Mouse (Mus musculus): Measurements from ENCODE around the gene Slc35b2. TPM values are rescaled to one million over a fixed set of nuclear protein-coding genes. Genes with fewer than 3 reads are reported as not detected.

Gene Slc35b2
- polyA plus RNA-seq, 1 experiment from 2014 or later: 95.3 TPM

- H3K4me3 ChIP-seq (replicated peaks): peak overlapping the region; percentile 87
- H3K4me2 ChIP-seq (replicated peaks): peak overlapping the region; percentile 68
- ATAC-seq: no peak
- no peak overlapping the region; the same call in 1 of the 2 replicates for H3K9ac ChIP-seq (replicated peaks)
- 75% methylated on average over 5 of the region's 5 CpGs for WGBS
- peaks cover 50% of the 10 kb centered on the region for H3K27me3 ChIP-seq
- peaks cover 72% of the 10 kb centered on the region for H3K4me1 ChIP-seq (replicated peaks)
- H3K9me3 ChIP-seq: no peaks in the 10 kb centered on the region
- H3K27ac ChIP-seq: no peak overlapping the region
- peaks cover 35% of the 10 kb centered on the region for H3K36me3 ChIP-seq
Measured at GRCm38 (mm10) chr17:45547461-45548190, 16.0 kb upstream of the Slc35b2 start.

DNA sequence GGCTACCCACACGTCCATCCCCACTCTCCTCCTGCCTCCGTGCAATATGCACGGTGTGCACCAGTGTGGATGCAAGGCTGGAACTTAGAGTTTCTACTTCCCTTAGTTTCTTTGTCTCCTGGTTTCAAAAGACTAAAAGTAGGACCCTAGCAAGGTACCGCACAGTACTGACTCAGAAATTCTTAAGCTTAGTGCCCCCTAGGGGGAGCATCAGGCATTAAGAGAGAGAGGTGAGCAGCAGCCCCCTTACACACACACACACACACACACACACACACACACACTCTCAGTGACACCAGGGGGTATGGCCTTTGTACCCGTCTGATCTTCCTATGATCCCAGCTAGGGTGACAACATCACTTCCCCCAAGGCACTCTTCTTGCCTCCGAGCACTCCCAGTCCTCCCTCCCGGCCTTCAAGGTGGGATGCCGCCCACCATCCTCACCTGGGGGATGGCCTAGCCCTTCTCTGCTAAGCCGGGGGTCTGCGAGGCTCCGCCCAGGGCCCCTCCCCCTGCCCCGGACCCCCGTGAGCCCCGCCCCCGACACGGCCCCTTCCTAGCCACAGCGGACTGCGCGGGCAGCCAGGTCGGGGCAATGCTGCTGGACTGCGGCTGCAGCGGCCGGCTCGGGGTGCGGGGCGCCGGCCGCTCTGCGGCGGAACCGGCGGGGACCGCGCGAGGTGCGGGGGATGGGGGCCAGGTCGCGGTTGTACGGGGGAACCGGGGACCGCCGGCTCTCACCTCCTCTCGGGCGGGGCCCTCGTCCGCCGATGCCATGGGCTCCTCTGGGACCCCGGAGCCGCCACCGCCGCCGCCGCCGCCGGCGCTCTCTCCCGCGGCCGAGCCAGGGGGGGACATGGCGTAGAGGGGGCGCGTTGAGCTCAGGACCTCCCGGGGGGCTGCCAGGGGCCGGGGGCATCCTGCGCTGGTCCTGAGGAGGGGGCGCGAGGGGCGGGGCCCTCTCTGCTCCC lies 14.8 kb upstream of the Slc35b2 start:
- Histone ChIP-seq H3K27me3 (peaks cover 41% of the 10 kb centered on the region), H3K9me3 (no peaks in the 10 kb centered on the region), H3K27ac (peak overlapping the region; percentile 96), H3K36me3 (peaks cover 32% of the 10 kb centered on the region), H3K9ac (replicated peaks) (peak overlapping the region; percentile 99), H3K4me3 (replicated peaks) (peak overlapping the region; percentile 87), H3K4me2 (replicated peaks) (peak overlapping the region; percentile 68), H3K4me1 (replicated peaks) (peaks cover 63% of the 10 kb centered on the region)
- WGBS: 2% methylated on average over 43 of the region's 68 CpGs
- ATAC-seq: peak; percentile 74

DNA sequence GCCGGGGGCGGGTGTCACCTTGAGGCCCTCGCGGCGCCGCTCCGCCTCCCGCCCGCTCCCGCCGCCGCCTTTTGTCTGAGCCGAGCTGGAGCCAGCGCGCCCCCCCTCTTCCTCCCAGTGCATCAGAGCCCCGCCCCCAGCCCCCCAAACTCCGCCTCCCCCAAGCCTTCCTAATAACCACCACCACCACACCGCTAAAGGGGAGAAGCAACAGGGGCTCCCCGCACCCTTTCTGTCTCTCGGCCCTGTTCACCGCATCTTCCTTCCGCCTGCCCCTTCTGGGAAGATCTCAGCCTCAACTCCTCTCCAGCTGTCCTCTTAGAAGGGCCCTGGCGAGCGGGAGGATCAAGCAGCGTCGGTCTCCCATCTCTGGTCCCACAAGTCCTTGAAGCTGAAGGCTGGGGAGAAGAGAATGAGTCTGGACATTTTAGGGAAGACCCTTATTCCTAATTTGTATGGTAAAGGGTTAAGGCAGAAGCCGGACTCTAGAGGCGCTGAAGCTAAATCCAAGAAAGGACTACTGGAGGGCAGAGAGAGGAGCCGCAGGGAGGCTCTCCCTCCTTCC lies 14.0 kb upstream of the Slc35b2 start, which contains the start of gene Tmem151b:
Gene Tmem151b (minus strand): TSS at position 61 of the 565 bp plus-strand sequence.
- peak within 1 kb of the TSS; percentile 99 for H3K9ac ChIP-seq (replicated peaks)
- 0% methylated on average over 18 of the region's 29 CpGs for WGBS
- peaks cover 23% of the 10 kb centered on the region for H3K36me3 ChIP-seq
- no peaks in the 10 kb centered on the region for H3K9me3 ChIP-seq
- peaks cover 35% of the 10 kb centered on the region for H3K27me3 ChIP-seq
- H3K4me3 ChIP-seq (replicated peaks): peak within 1 kb of the TSS; percentile 87
- H3K27ac ChIP-seq: peak within 1 kb of the TSS; percentile 96
- ATAC-seq: peak; percentile 31
- H3K4me2 ChIP-seq (replicated peaks): peak within 1 kb of the TSS; percentile 68
- H3K4me1 ChIP-seq (replicated peaks): peaks cover 55% of the 10 kb centered on the region

DNA sequence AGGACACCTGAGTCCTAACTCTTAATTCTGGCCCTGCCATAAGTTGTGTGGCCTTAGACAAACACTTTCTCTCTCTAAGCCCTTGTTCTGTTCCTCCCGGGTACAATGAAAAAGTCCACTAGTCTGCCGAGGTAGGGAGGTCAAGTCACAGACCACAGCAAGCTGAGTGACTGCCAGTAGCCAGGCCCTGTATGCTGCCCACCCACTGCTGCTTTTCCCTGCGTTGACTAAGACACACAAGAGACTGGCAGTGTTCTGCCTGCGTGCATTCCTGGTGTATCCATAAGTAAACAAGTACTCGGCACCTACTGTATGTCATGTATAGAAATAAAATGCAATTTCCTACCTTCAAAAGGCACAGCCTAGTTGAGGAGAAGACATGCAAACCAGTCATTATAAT lies 13.4 kb upstream of the Slc35b2 start:
- no peaks in the 10 kb centered on the region for H3K9me3 ChIP-seq
- 28% methylated on average over 5 of the region's 5 CpGs for WGBS
- peaks cover 53% of the 10 kb centered on the region for H3K4me1 ChIP-seq (replicated peaks)
- H3K4me3 ChIP-seq (replicated peaks): peak overlapping the region; percentile 87
- H3K27me3 ChIP-seq: peaks cover 30% of the 10 kb centered on the region
- H3K36me3 ChIP-seq: peaks cover 17% of the 10 kb centered on the region
- peak overlapping the region; percentile 68 for H3K4me2 ChIP-seq (replicated peaks)
- peak overlapping the region; percentile 99; the same call in 1 of the 2 replicates for H3K9ac ChIP-seq (replicated peaks)
- ATAC-seq: no peak; the same call in 1 of the 2 replicates
- H3K27ac ChIP-seq: no peak overlapping the region

DNA sequence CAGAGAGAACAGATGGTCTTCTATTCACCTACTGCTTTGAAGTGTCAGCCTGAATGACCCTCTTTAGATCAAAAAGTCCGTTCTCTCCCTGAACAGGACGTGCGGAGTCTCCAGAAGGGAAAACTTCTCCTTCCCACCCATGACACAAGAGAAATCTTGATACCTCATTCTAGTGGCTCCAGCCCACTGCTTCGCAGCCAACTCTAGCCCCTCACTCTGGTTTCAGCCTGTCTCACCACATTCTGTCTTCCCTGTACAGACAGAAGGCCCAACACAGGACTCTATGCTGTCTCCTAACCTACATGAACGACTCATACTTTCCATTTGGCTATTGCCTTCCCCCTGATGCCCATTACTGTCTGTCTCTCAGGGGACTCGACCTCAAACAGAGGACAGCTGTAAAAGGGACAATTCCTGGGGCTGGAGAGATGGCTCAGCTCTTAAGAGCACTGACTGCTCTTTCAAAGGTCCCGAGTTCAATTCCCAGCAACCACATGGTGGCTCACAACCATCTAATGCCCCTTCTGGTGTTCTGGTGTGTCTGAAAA lies 12.4 kb upstream of the Slc35b2 start:
- Histone ChIP-seq H3K27me3 (peaks cover 20% of the 10 kb centered on the region), H3K4me1 (replicated peaks) (peaks cover 51% of the 10 kb centered on the region), H3K27ac (peak overlapping the region; percentile 31; the same call in 1 of the 2 replicates), H3K4me2 (replicated peaks) (no peak overlapping the region), H3K9me3 (no peaks in the 10 kb centered on the region), H3K36me3 (peaks cover 7% of the 10 kb centered on the region), H3K9ac (replicated peaks) (no peak overlapping the region), H3K4me3 (replicated peaks) (no peak overlapping the region)
- WGBS: 42% methylated on average over 7 of the region's 7 CpGs
- no peak for ATAC-seq

GRCm38 (mm10) chr17:45551816-45552451 lies 11.7 kb upstream of the Slc35b2 start:
- Histone ChIP-seq H3K36me3 (peaks cover 1% of the 10 kb centered on the region), H3K27me3 (peaks cover 20% of the 10 kb centered on the region), H3K4me2 (replicated peaks) (0 out of 2 replicates have a peak overlapping the region, but pooled peaks have one; percentile 5), H3K27ac (no peak overlapping the region), H3K9me3 (no peaks in the 10 kb centered on the region), H3K4me3 (replicated peaks) (no peak overlapping the region), H3K4me1 (replicated peaks) (peaks cover 54% of the 10 kb centered on the region), H3K9ac (replicated peaks) (no peak overlapping the region)
- ATAC-seq: peak; percentile 16; the same call in 1 of the 2 replicates
- 4% methylated on average over 8 of the region's 8 CpGs for WGBS

DNA sequence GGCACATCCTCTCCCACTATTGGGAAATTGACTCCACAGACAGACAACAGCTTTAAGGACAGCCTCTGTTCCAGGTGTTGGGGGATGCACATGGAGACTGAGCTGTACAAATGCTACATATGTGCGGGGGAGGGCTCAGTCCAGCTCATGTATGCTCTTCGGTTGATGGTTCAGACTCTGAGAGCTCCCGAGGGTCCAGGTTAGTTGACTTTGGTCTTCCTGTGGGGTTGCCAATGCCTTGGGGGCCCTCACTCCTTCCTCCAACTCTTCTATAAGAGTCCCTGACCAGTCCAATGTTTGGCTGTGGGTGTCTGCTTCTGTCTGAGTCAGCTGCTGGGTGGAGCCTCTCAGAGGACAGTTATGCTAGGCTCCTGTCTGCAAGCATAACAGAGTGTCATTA lies 10.6 kb upstream of the Slc35b2 start:
- 81% methylated on average over 3 of the region's 3 CpGs for WGBS
- Histone ChIP-seq H3K4me3 (replicated peaks) (no peak overlapping the region), H3K27me3 (peaks cover 13% of the 10 kb centered on the region), H3K4me1 (replicated peaks) (peaks cover 47% of the 10 kb centered on the region), H3K36me3 (no peaks in the 10 kb centered on the region), H3K9ac (replicated peaks) (no peak overlapping the region), H3K27ac (no peak overlapping the region), H3K9me3 (no peaks in the 10 kb centered on the region), H3K4me2 (replicated peaks) (no peak overlapping the region)
- ATAC-seq: no peak

GRCm38 (mm10) chr17:45554420-45554819 lies 9.3 kb upstream of the Slc35b2 start:
- ATAC-seq: no peak
- Histone ChIP-seq H3K36me3 (no peaks in the 10 kb centered on the region), H3K9ac (replicated peaks) (no peak overlapping the region), H3K4me2 (replicated peaks) (no peak overlapping the region), H3K27me3 (peaks cover 12% of the 10 kb centered on the region), H3K4me3 (replicated peaks) (no peak overlapping the region), H3K4me1 (replicated peaks) (peaks cover 43% of the 10 kb centered on the region), H3K9me3 (no peaks in the 10 kb centered on the region), H3K27ac (no peak overlapping the region)
- WGBS: 57% methylated on average over 1 of the region's 1 CpGs

DNA sequence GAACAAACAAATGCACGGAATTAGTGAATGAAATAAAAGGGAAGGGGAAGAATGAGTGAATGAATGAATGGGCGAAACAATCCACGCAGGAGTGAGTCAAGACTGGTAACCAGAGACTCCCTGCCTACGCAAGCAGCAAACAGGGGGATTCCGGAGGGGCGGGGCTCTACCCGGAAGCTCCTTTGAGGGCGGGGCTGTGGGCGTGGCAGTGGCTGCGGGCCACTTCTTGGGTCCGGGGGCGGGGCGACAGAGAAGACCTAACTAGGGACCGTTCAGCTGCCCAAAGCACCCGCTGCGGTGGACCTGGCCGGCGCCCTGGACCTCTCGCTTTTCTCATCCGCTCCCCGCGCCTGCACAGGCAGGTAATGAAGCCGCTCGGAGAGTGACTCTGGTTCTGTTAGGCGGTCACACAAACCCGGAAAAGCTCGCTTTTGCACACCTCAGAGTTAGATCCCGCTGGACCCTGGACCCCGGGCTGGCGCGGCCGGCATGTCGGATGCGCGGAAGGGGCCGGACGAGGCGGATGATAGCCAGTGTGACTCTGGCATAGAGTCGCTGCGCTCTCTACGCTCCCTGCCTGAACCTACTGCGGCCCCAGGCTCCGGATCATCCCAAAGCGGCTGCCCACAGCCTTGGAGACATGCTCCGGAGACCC lies 8.1 kb upstream of the Slc35b2 start, which contains the start of gene Nfkbie:
Gene Nfkbie (plus strand): TSS at position 252 of the 655 bp plus-strand sequence.
- 0 out of 2 replicates have a peak within 1 kb of the TSS, but pooled peaks have one; percentile 21 for H3K27ac ChIP-seq
- peak; percentile 72 for ATAC-seq
- under 1% methylated on average over 45 of the region's 45 CpGs for WGBS

DNA sequence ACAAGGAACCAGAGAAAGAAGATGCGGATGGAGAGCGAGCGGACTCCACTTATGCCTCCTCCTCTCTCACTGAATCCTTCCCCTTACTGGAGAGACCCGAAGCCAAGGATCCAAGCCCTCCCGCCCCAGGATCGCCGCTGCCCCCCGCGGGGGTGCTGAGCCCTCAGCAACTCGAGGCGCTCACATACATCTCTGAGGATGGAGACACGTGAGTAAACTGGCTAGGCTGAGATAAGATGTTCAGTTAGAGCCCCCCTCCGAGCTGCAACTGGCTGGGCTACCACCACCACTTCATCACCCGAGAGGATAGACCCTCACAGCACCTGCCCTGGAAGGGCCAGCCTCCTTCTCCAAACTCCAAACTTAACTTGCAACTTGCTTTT lies 7.6 kb upstream of the Slc35b2 start:
- H3K4me3 ChIP-seq (replicated peaks): peak overlapping the region; percentile 67
- no peak for ATAC-seq
- no peaks in the 10 kb centered on the region for H3K36me3 ChIP-seq
- H3K27ac ChIP-seq: no peak overlapping the region
- no peaks in the 10 kb centered on the region for H3K9me3 ChIP-seq
- H3K27me3 ChIP-seq: peaks cover 12% of the 10 kb centered on the region
- peaks cover 32% of the 10 kb centered on the region for H3K4me1 ChIP-seq (replicated peaks)
- H3K4me2 ChIP-seq (replicated peaks): peak overlapping the region; percentile 97
- WGBS: 2% methylated on average over 14 of the region's 14 CpGs
- peak overlapping the region; percentile 76 for H3K9ac ChIP-seq (replicated peaks)

More for the DNA sequence above, 8.1 kb upstream of the Slc35b2 start, which contains the start of gene Nfkbie:
- Histone ChIP-seq H3K9me3 (no peaks in the 10 kb centered on the region), H3K4me2 (replicated peaks) (peak within 1 kb of the TSS; percentile 97), H3K4me1 (replicated peaks) (peaks cover 35% of the 10 kb centered on the region), H3K4me3 (replicated peaks) (peak within 1 kb of the TSS; percentile 67), H3K27me3 (peaks cover 12% of the 10 kb centered on the region), H3K9ac (replicated peaks) (peak within 1 kb of the TSS; percentile 76), H3K36me3 (no peaks in the 10 kb centered on the region)

Measured in midbrain, embryonic 13.5 days (tissue).